Mouse (Mus musculus): Measurements from ENCODE around the gene Stxbp2. TPM values are rescaled to one million over a fixed set of nuclear protein-coding genes. Genes with fewer than 3 reads are reported as not detected.

Stxbp2 gene
- total RNA-seq, 2 experiments from 2014 or later: 50.2 to 61.8 TPM

GRCm38 (mm10) chr8:3679236-3679635 is 48.5 kb downstream of the Stxbp2 start:
- DNase-seq (ENCODE audit: low spot score in 2 of 2): no peak

DNA sequence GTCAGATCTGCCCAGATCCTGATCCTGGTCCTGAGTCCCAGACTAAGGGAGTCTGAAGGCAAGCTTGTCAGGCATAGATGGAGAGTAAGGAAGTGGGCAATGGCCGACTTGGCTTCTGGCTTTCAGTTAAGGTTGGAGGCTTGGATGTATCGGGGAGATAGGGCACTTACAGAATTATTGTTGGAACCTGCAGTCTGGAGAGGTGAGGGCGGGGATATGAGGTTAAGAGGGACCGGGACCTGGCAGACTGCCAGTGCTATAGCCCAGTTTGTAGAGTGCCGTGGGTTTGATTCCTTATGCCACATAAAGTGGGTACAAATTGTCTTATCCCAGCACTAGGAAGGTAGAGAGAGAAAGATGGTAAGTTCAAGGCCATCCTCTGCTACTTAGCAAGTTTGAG is 48.9 kb downstream of the Stxbp2 start:
- DNase-seq (ENCODE audit: low spot score in 2 of 2): no peak

- peak; percentile 17 to 19 for DNase-seq (ENCODE audit: low spot score in 2 of 2)
Observed at GRCm38 (mm10) chr8:3682435-3682834, 51.7 kb downstream of the Stxbp2 start.

GRCm38 (mm10) chr8:3683408-3684176 is 52.8 kb downstream of the Stxbp2 start:
- DNase-seq (ENCODE audit: low spot score in 2 of 2): peak in 1 of 2 experiments; percentile 22

DNA sequence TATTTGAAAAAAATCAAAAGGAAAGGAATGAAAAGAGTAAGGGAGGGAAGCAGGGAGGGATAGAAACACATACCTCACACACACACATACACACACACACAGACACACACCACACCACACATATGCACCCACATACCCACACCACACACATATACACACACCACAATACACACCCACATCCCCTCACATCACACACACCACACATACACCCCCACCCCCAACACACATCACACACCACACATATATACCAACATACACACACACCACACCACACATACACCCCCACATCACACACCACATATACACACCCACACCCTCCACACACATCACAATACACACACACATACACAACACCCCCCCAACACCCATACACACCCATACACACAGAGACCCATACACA is 53.8 kb downstream of the Stxbp2 start:
- no peak for DNase-seq (ENCODE audit: low spot score in 2 of 2)

- DNase-seq (ENCODE audit: low spot score in 2 of 2): no peak
Observed at GRCm38 (mm10) chr8:3685422-3685821, 54.7 kb downstream of the Stxbp2 start.

- no peak for DNase-seq (ENCODE audit: low spot score in 2 of 2)
Observed at GRCm38 (mm10) chr8:3687537-3687936, 56.8 kb downstream of the Stxbp2 start.

- DNase-seq (ENCODE audit: low spot score in 2 of 2): no peak
Observed at GRCm38 (mm10) chr8:3690774-3691173, 60.0 kb downstream of the Stxbp2 start.

Other genes with a start within 250 kb of the Stxbp2 start
- gene Arhgef18, start 237.9 kb upstream of the Stxbp2 start, total RNA-seq (2021): 10 to 100 TPM; 36.5 to 44.6 TPM
- gene Pex11g, start 163.3 kb upstream of the Stxbp2 start, total RNA-seq (2021): 1 to 10 TPM in 1 of 2 experiments, under 1 TPM in 1; 0.87 to 1.7 TPM
- under 1 TPM; 0.20 to 0.32 TPM for gene Tex45, start 160.1 kb upstream of the Stxbp2 start, total RNA-seq (2021)
- 10 to 100 TPM; 27.7 to 29.0 TPM for gene Zfp358, start 137.8 kb upstream of the Stxbp2 start, total RNA-seq (2021)
- gene Mcoln1, start 130.5 kb upstream of the Stxbp2 start, total RNA-seq (2021): 10 to 100 TPM; 66.2 to 79.4 TPM
- 10 to 100 TPM; 67.7 to 76.2 TPM for gene Pnpla6, start 115.6 kb upstream of the Stxbp2 start, total RNA-seq (2021)
- gene C330021F23Rik, start 63.0 kb upstream of the Stxbp2 start, total RNA-seq (2021): not detected
- gene Camsap3, start 43.7 kb upstream of the Stxbp2 start, total RNA-seq (2021): 10 to 100 TPM; 58.1 to 68.1 TPM
- 10 to 100 TPM; 33.9 to 34.1 TPM for gene Xab2, start 9.6 kb upstream of the Stxbp2 start, total RNA-seq (2021)
- gene Pet100, start 9.4 kb upstream of the Stxbp2 start, total RNA-seq (2021): 100 to 1,000 TPM in 1 of 2 experiments, 10 to 100 TPM in 1; 83.3 to 101 TPM
- not detected for gene Pcp2, start 5.4 kb upstream of the Stxbp2 start, total RNA-seq (2021)
- 1 to 10 TPM; 1.1 TPM for gene Retn, start 24.8 kb downstream of the Stxbp2 start, total RNA-seq (2021)
- under 1 TPM; 0.38 to 0.39 TPM for gene Mcemp1, start 34.8 kb downstream of the Stxbp2 start, total RNA-seq (2021)
- gene Fcor, start 41.4 kb downstream of the Stxbp2 start, total RNA-seq (2021): 10 to 100 TPM; 23.0 to 24.6 TPM
- 10 to 100 TPM; 31.5 to 34.4 TPM for gene Trappc5, start 45.3 kb downstream of the Stxbp2 start, total RNA-seq (2021)
- gene Fcer2a, start 63.2 kb downstream of the Stxbp2 start, total RNA-seq (2021): not detected
- not detected for gene Clec4g, start 89.7 kb downstream of the Stxbp2 start, total RNA-seq (2021)
- gene Cd209a, start 118.0 kb downstream of the Stxbp2 start, total RNA-seq (2021): not detected
- gene Cd209e, start 223.4 kb downstream of the Stxbp2 start, total RNA-seq (2021): not detected
- gene Cd209d, start 247.6 kb downstream of the Stxbp2 start, total RNA-seq (2021): not detected